Comparison of ENCODE assay signal across 11 mouse cellular contexts in genomic region chr4:34688021-34688420, GRCm38 (mm10). TPM values are rescaled to one million over a fixed set of nuclear protein-coding genes. Genes with fewer than 3 reads are reported as not detected.
DNase-seq lines count a peak whose midpoint lies in the region; ATAC-seq and TF ChIP-seq lines count a peak whose summit lies in the region.
"Had no signal": no experiment of that assay in that cellular context is flagged by ENCODE, and none has a peak within 500 bp of the region (broad histone marks: within the 10 kb centered on the region; RNA-seq: fewer than 3 reads in every experiment).

No protein-coding gene starts in this region.

- no peak for TF ChIP-seq CTCF in stomach, postnatal 0 days (IDR thresholded peaks at IDR 0.05; ENCODE audit: low read depth)
- no peak for TF ChIP-seq CTCF in liver, embryonic 14.5 days (IDR thresholded peaks at IDR 0.05; ENCODE audit: low read depth)

- intact Hi-C loops in heart, postnatal 36 days (cut with DNase I) = loop anchor here (5.0 kb wide), 2 partner anchors 234 to 539 kb away; partner anchors contain the start of gene C9orf72

- WGBS in heart, embryonic 11.5 days (ENCODE audit: insufficient replicate concordance) = 72% methylated on average over 3 of the region's 3 CpGs
- 77% methylated on average over 3 of the region's 3 CpGs for WGBS in stomach, embryonic 14.5 days
- 61% methylated on average over 3 of the region's 3 CpGs for WGBS in stomach, postnatal 0 days
- WGBS in liver, embryonic 14.5 days (ENCODE audit: insufficient replicate concordance) = 66% methylated on average over 3 of the region's 3 CpGs

- H3K4me1 ChIP-seq in heart, embryonic 11.5 days (ENCODE audit: control insufficient read depth, insufficient read depth, low read length) = peaks cover 4% of the 10 kb centered on the region; the same call in 1 of the 2 replicates
- no peaks in the 10 kb centered on the region for H3K4me1 ChIP-seq in stomach, embryonic 14.5 days (ENCODE audit: control insufficient read depth, insufficient read depth, low read length)
- H3K4me1 ChIP-seq in stomach, postnatal 0 days (replicated peaks; ENCODE audit: control insufficient read depth, insufficient read depth) = no peaks in the 10 kb centered on the region
- peaks cover 0 to 4% of the 10 kb centered on the region in 2 experiments; a peak in 3 of 4 replicates for H3K4me1 ChIP-seq in liver, embryonic 14.5 days (replicated peaks; ENCODE audit: control insufficient read depth in 2 of 2, insufficient read depth in 2 of 2, low read length in 1 of 2)

- H3K27me3 ChIP-seq in heart, embryonic 11.5 days (ENCODE audit: control insufficient read depth, insufficient read depth, low read length) = no peaks in the 10 kb centered on the region
- H3K27me3 ChIP-seq in stomach, embryonic 14.5 days (ENCODE audit: control insufficient read depth, insufficient read depth, low read length) = no peaks in the 10 kb centered on the region
- H3K27me3 ChIP-seq in stomach, postnatal 0 days (ENCODE audit: control insufficient read depth, insufficient read depth, low read length) = no peaks in the 10 kb centered on the region
- no peaks in the 10 kb centered on the region for H3K27me3 ChIP-seq in liver, embryonic 14.5 days (ENCODE audit: control insufficient read depth, insufficient read depth, low read length)

- no peak for ATAC-seq in heart, embryonic 11.5 days (replicated peaks; ENCODE audit: insufficient number of reproducible peaks, low FRiP score, low TSS enrichment)
- no peak for ATAC-seq in stomach, embryonic 14.5 days (ENCODE audit: insufficient number of reproducible peaks, insufficient read depth, low FRiP score, low read depth)
- no peak for ATAC-seq in stomach, postnatal 0 days (ENCODE audit: low FRiP score, low TSS enrichment)
- ATAC-seq in liver, embryonic 14.5 days (ENCODE audit: insufficient read depth) = no peak

- no peaks in the 10 kb centered on the region for H3K36me3 ChIP-seq in heart, embryonic 11.5 days (ENCODE audit: control insufficient read depth, insufficient read depth, low read length)
- no peaks in the 10 kb centered on the region for H3K36me3 ChIP-seq in stomach, embryonic 14.5 days (ENCODE audit: control insufficient read depth, insufficient read depth, low read length)
- no peaks in the 10 kb centered on the region for H3K36me3 ChIP-seq in stomach, postnatal 0 days (ENCODE audit: control insufficient read depth, insufficient read depth, low read length)
- no peaks in the 10 kb centered on the region for H3K36me3 ChIP-seq in liver, embryonic 14.5 days (replicated peaks; ENCODE audit: control insufficient read depth, insufficient read depth, low read depth)

- TF ChIP-seq EP300 in stomach, postnatal 0 days (optimal IDR thresholded peaks at IDR 0.05) = no peak
- TF ChIP-seq EP300 in liver, embryonic 14.5 days (IDR thresholded peaks at IDR 0.05; ENCODE audit: low read depth) = no peak

- DNase-seq in heart, postnatal 36 days = no peak
- DNase-seq in stomach, postnatal 0 days (ENCODE audit: low spot score) = no peak
- DNase-seq in liver, embryonic 14.5 days (ENCODE audit: low read depth in 3 of 3, low spot score in 3 of 3) = no peak
- no peak for DNase-seq in left cerebral cortex, adult 18-20 months (ENCODE audit: low spot score in 2 of 2)
- no peak for DNase-seq in ovary, postnatal 10 days (ENCODE audit: low spot score)
- DNase-seq in right cerebral cortex, postnatal 4 days = no peak
- DNase-seq: right cerebral cortex, adult 18-20 months; thymus, adult 2 months had no signal

- no peak overlapping the region for H3K9ac ChIP-seq in heart, embryonic 11.5 days (ENCODE audit: low read depth, low read length)
- no peak overlapping the region for H3K9ac ChIP-seq in stomach, embryonic 14.5 days (replicated peaks; ENCODE audit: low read depth, low read length)
- H3K9ac ChIP-seq in stomach, postnatal 0 days (ENCODE audit: low read length) = no peak overlapping the region
- H3K9ac ChIP-seq in liver, embryonic 14.5 days (replicated peaks) = no peak overlapping the region

- no peaks in the 10 kb centered on the region for H3K9me3 ChIP-seq in heart, embryonic 11.5 days (replicated peaks; ENCODE audit: control insufficient read depth, low read length)
- H3K9me3 ChIP-seq in stomach, embryonic 14.5 days (ENCODE audit: control insufficient read depth, low read depth, low read length) = no peaks in the 10 kb centered on the region
- H3K9me3 ChIP-seq in stomach, postnatal 0 days (ENCODE audit: control insufficient read depth, low read length) = no peaks in the 10 kb centered on the region
- no peaks in the 10 kb centered on the region for H3K9me3 ChIP-seq in liver, embryonic 14.5 days (ENCODE audit: control insufficient read depth, low read length)

- H3K4me2 ChIP-seq in heart, embryonic 11.5 days = peak overlapping the region; percentile 11; the same call in 1 of the 2 replicates
- peak overlapping the region; percentile 45; the same call in 1 of the 2 replicates for H3K4me2 ChIP-seq in stomach, embryonic 14.5 days (replicated peaks; ENCODE audit: low read depth, low read length)
- H3K4me2 ChIP-seq in stomach, postnatal 0 days (replicated peaks; ENCODE audit: low read depth) = no peak overlapping the region
- peak overlapping the region; percentile 81; the same call in 1 of the 2 replicates for H3K4me2 ChIP-seq in liver, embryonic 14.5 days (ENCODE audit: low read depth)

- no peak overlapping the region for H3K27ac ChIP-seq in heart, embryonic 11.5 days (ENCODE audit: low read depth, low read length)
- no peak overlapping the region for H3K27ac ChIP-seq in stomach, embryonic 14.5 days (ENCODE audit: low read length)
- no peak overlapping the region for H3K27ac ChIP-seq in stomach, postnatal 0 days (replicated peaks)
- H3K27ac ChIP-seq in liver, embryonic 14.5 days = no peak overlapping the region

- no peak overlapping the region; the same call in 1 of the 2 replicates for H3K4me3 ChIP-seq in heart, embryonic 11.5 days (ENCODE audit: low read depth, low read length)
- H3K4me3 ChIP-seq in stomach, embryonic 14.5 days (ENCODE audit: low read depth, low read length) = no peak overlapping the region
- H3K4me3 ChIP-seq in stomach, postnatal 0 days (ENCODE audit: low read depth, low read length) = no peak overlapping the region
- no peak overlapping the region for H3K4me3 ChIP-seq in liver, embryonic 14.5 days (ENCODE audit: insufficient read depth in 1 of 2, low read depth in 2 of 2, low read length in 2 of 2)

RNA-seq across cellular contexts. Expression of gene Slc35a1, which starts 0.8 kb away (rescaled TPM):
- polyA plus RNA-seq in heart, embryonic 11.5 days (2014; fragmentation: Nextera tagmentation; extraction: Ambion mirVana) = 50.5 and 51.0 TPM in 2 replicates
- total RNA-seq in heart, postnatal 36 days (2021) = 10 to 100 TPM; 13.0 to 14.2 TPM
- 70.0 and 74.1 TPM in 2 replicates for polyA plus RNA-seq in stomach, embryonic 14.5 days (2014; fragmentation: Nextera tagmentation; extraction: Ambion mirVana)
- 37.4 and 39.6 TPM in 2 replicates for polyA plus RNA-seq in stomach, postnatal 0 days (2015; fragmentation: Nextera tagmentation; extraction: Ambion mirVana)
- polyA plus RNA-seq in liver, embryonic 14.5 days (2012; rRNA removed) = 5.1 and 8.3 TPM in 2 replicates
- polyA plus RNA-seq in liver, embryonic 14.5 days (2014; fragmentation: Nextera tagmentation; extraction: Ambion mirVana) = 9.4 and 10.0 TPM in 2 replicates
- 10 to 100 TPM; 16.7 to 19.4 TPM for total RNA-seq in left cerebral cortex, adult 18-20 months (2021)

RNA-seq across cellular contexts. Expression of gene Cfap206, which starts 42.0 kb away (rescaled TPM):
- 0.14 TPM in 1 of 2 replicates, not detected in the other for polyA plus RNA-seq in heart, embryonic 11.5 days (2014; fragmentation: Nextera tagmentation; extraction: Ambion mirVana)
- under 1 TPM in 1 of 2 experiments, not detected in 1; 0.19 TPM for total RNA-seq in heart, postnatal 36 days (2021)
- polyA plus RNA-seq in stomach, embryonic 14.5 days (2014; fragmentation: Nextera tagmentation; extraction: Ambion mirVana) = 0.67 and 0.75 TPM in 2 replicates
- polyA plus RNA-seq in stomach, postnatal 0 days (2015; fragmentation: Nextera tagmentation; extraction: Ambion mirVana) = 0.19 and 0.59 TPM in 2 replicates
- polyA plus RNA-seq in liver, embryonic 14.5 days (2012; rRNA removed) = not detected in 2 replicates
- not detected in 2 replicates for polyA plus RNA-seq in liver, embryonic 14.5 days (2014; fragmentation: Nextera tagmentation; extraction: Ambion mirVana)
- 1 to 10 TPM; 1.5 to 2.0 TPM for total RNA-seq in left cerebral cortex, adult 18-20 months (2021)
- total RNA-seq: hematopoietic stem cell, adult 5-6 weeks had no signal
